Mouse (Mus musculus) monocyte, adult 2 months (primary cell): Measurements from ENCODE around the gene Olfr325.

Experiments
- DNase-seq, 2 experiments: peaks; one replicate each; pipeline ENCODE4 v3.0.0; 2022; ENCODE audit warnings: low spot score in 2 of 2, low read depth in 1 of 2

The Olfr325 gene

DNA sequence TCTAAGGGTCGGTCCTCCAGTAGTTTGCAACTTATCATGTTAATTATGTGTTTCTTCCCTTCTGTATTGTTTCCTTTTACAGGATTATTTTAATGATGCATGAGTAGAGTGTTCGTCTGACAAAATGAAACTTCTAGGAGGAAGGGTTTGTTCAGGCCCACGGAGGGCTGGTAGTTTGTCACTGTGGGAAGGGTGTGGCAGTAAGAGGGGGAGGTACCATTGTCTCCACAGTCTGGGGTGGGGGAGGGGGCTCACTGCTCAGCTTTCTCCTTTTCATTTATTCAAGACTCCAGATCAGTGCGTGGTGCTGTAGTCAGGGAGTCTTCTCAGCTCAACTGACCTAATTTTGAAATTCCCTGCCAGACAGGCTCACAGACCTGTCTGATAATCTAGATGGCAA, 48.6 kb downstream of the Olfr325 start:
- DNase-seq = no peak

GRCm38 (mm10) chr11:58630401-58630800, 52.9 kb downstream of the Olfr325 start, which contains the start of gene Olfr323:
TSS of gene Olfr323 (minus strand) at chr11:58630501.
- no peak for DNase-seq
